Mouse (Mus musculus) CH12.LX (cell line): Measurements from ENCODE around the gene Scaf1. TPM values are rescaled to one million over a fixed set of nuclear protein-coding genes. Genes with fewer than 3 reads are reported as not detected.

Experiments used
- DNase-seq: peaks from one replicate; pipeline ENCODE4 v3.0.0-alpha.2; 2013; ENCODE audit errors: extremely low read depth
- H3K27ac ChIP-seq: 2 replicates; pipeline ENCODE4 v1.5.1; 2012; ENCODE audit warnings: low read depth, mild to moderate bottlenecking, control low read depth, moderate library complexity; ENCODE audit not compliant: insufficient read depth
- H3K27me3 ChIP-seq: replicated peaks from 2 replicates; pipeline ENCODE3; 2012; ENCODE audit warnings: inconsistent platforms
- H3K36me3 ChIP-seq, 2 experiments: replicated peaks in 1 of 2; 2 replicates each; pipeline versions ENCODE3 to v1.6.1; 2012; ENCODE audit warnings: inconsistent platforms in 1 of 2, low read length in 1 of 2, mild to moderate bottlenecking in 1 of 2, mixed read lengths in 1 of 2, moderate library complexity in 1 of 2; ENCODE audit not compliant: control insufficient read depth in 1 of 2, insufficient read depth in 1 of 2
- H3K4me1 ChIP-seq, 2 experiments: 2 replicates each; pipeline ENCODE4 v1.6.1; 2012; ENCODE audit warnings: inconsistent platforms in 1 of 2, moderate library complexity in 1 of 2; ENCODE audit not compliant: insufficient read depth in 2 of 2, control insufficient read depth in 1 of 2
- H3K4me2 ChIP-seq: 2 replicates; pipeline ENCODE4 v1.6.1; 2012; ENCODE audit warnings: low read depth, mild to moderate bottlenecking, control low read depth; ENCODE audit not compliant: poor library complexity, insufficient read depth, severe bottlenecking
- H3K4me3 ChIP-seq, 3 experiments: fragments of 150-350 bp in 1 of 3; sonication (generic) in 1 of 3; replicated peaks in 1 of 3; 2 replicates each; pipeline versions ENCODE3 to v1.5.1; 2011 to 2012; ENCODE audit warnings: low read depth in 2 of 3, low read length in 2 of 3, mild to moderate bottlenecking in 2 of 3, moderate library complexity in 2 of 3, control low read depth in 1 of 3, improper control_type of control experiment in 1 of 3, inconsistent platforms in 1 of 3, mixed read lengths in 1 of 3; ENCODE audit not compliant: poor library complexity in 1 of 3
- H3K79me2 ChIP-seq: replicated peaks from 2 replicates; pipeline ENCODE4 v1.6.1; 2012; ENCODE audit warnings: mild to moderate bottlenecking, moderate library complexity; ENCODE audit not compliant: control insufficient read depth, poor library complexity, insufficient read depth, severe bottlenecking; ENCODE audit errors: extremely low read depth
- H3K9ac ChIP-seq: 2 replicates; pipeline ENCODE4 v1.6.1; 2012; ENCODE audit warnings: low read depth, mild to moderate bottlenecking, control low read depth, moderate library complexity; ENCODE audit not compliant: insufficient read depth
- H3K9me3 ChIP-seq: replicated peaks from 2 replicates; pipeline ENCODE3; 2012; ENCODE audit warnings: low read length, inconsistent platforms, mixed read lengths
- BHLHE40 ChIP-seq: IDR thresholded peaks from 2 replicates; pipeline ENCODE4 v1.6.1; 2011; ENCODE audit warnings: mild to moderate bottlenecking, low read depth, low read length, improper control_type of control experiment
- CHD1 ChIP-seq: IDR thresholded peaks from 2 replicates; pipeline ENCODE4 v1.6.1; 2012; ENCODE audit warnings: low read depth, low read length, improper control_type of control experiment, inconsistent platforms
- CHD2 ChIP-seq: IDR thresholded peaks from 2 replicates; pipeline ENCODE4 v1.6.1; 2011; ENCODE audit warnings: low read length, improper control_type of control experiment
- CTCF ChIP-seq, 2 experiments: IDR thresholded peaks in 1 of 2; conservative IDR thresholded peaks in 1 of 2; 2 replicates each; pipeline ENCODE4 v1.5.1; 2011 to 2012; ENCODE audit warnings: low read depth in 2 of 2, low read length in 2 of 2, improper control_type of control experiment in 1 of 2, inconsistent platforms in 1 of 2, mild to moderate bottlenecking in 1 of 2, moderate library complexity in 1 of 2
- E2F4 ChIP-seq: IDR thresholded peaks from 2 replicates; pipeline ENCODE4 v1.6.1; 2011; ENCODE audit warnings: low read depth, low read length, improper control_type of control experiment; ENCODE audit not compliant: insufficient replicate concordance
- ETS1 ChIP-seq: conservative IDR thresholded peaks from 2 replicates; pipeline ENCODE4 v1.6.1; 2012; ENCODE audit warnings: low read depth, mild to moderate bottlenecking, inconsistent platforms, low read length, improper control_type of control experiment, moderate library complexity
- GABPA ChIP-seq: IDR thresholded peaks from 2 replicates; pipeline ENCODE4 v1.6.1; 2012; ENCODE audit warnings: low read depth, low read length, improper control_type of control experiment, inconsistent platforms; ENCODE audit not compliant: insufficient replicate concordance
- NELFE ChIP-seq: IDR thresholded peaks from 2 replicates; pipeline ENCODE4 v1.6.1; 2011; ENCODE audit warnings: low read depth, low read length, improper control_type of control experiment
- PAX5 ChIP-seq: IDR thresholded peaks from 2 replicates; pipeline ENCODE4 v1.6.1; 2012; ENCODE audit warnings: low read length, inconsistent platforms, mixed read lengths
- POLR2AphosphoS2 ChIP-seq: IDR thresholded peaks from 2 replicates; pipeline ENCODE4 v1.6.1; 2011; ENCODE audit warnings: low read depth, low read length, improper control_type of control experiment
- TCF12 ChIP-seq: IDR thresholded peaks from 2 replicates; pipeline ENCODE4 v1.6.1; 2014; ENCODE audit warnings: low read depth, mild to moderate bottlenecking, inconsistent platforms, low read length, improper control_type of control experiment
- UBTF ChIP-seq: IDR thresholded peaks from 2 replicates; pipeline ENCODE4 v1.6.1; 2012; ENCODE audit warnings: low read depth, mild to moderate bottlenecking, inconsistent platforms, low read length, improper control_type of control experiment, moderate library complexity
- USF1 ChIP-seq: IDR thresholded peaks from 2 replicates; pipeline ENCODE4 v1.6.1; 2014; ENCODE audit warnings: low read depth, mild to moderate bottlenecking, inconsistent platforms, low read length, improper control_type of control experiment
- ZC3H11A ChIP-seq: IDR thresholded peaks from 2 replicates; pipeline ENCODE4 v1.6.1; 2012; ENCODE audit warnings: low read depth, mild to moderate bottlenecking, inconsistent platforms, low read length, improper control_type of control experiment
- ZMIZ1 ChIP-seq: IDR thresholded peaks from 2 replicates; pipeline ENCODE4 v1.6.1; 2012; ENCODE audit warnings: low read depth, mild to moderate bottlenecking, inconsistent platforms, low read length, improper control_type of control experiment
- ZNF384 ChIP-seq: IDR thresholded peaks from 2 replicates; pipeline ENCODE4 v1.6.1; 2012; ENCODE audit warnings: low read depth, low read length, improper control_type of control experiment, inconsistent platforms
- dilution Hi-C: fragments of 300-500 bp; cut with MboI; formaldehyde crosslinking; loops from 2 replicates; pipeline ENCODE4 v1.14.3; 2020; ENCODE audit warnings: low sequenced_read_pairs; ENCODE audit not compliant: extremely low pct_unique_long_range_greater_than_20kb, extremely low pct_ligation_motif_present
- in situ Hi-C: fragments of 300-500 bp; cut with MboI; formaldehyde crosslinking; loops from 3 replicates; pipeline ENCODE4 v1.14.3; 2019; ENCODE audit warnings: low sequenced_read_pairs, low pct_ligation_motif_present, low pct_unique_long_range_greater_than_20kb, mixed read lengths
- polyA plus RNA-seq: library from polyadenylated mRNA; unstranded; fragments of >175 nt; gene quantifications from 2 replicates; pipeline ENCODE4 v1.2.1, GENCODE M21; 2012; ENCODE audit warnings: low read depth; ENCODE audit not compliant: insufficient read length
- total RNA-seq, 2 experiments: library from RNA; depleted of rRNA; stranded (reverse); fragments of 300-350 nt in 1 of 2; fragments of >200 nt in 1 of 2; gene quantifications; 2 replicates each; pipeline ENCODE4 v1.2.3; 2012 to 2014

Gene Scaf1
- total and polyA plus RNA-seq, 3 experiments, result 5.4 to 41.9 (median 18.2) TPM

GRCm38 (mm10) chr7:45007846-45008245 is 8.3 kb downstream of the Scaf1 start:
- TF ChIP-seq CTCF (conservative IDR thresholded peaks at IDR 0.05 in 1 of 2, IDR thresholded peaks at IDR 0.05 in 1 of 2; ENCODE audit: low read depth in 2 of 2, low read length in 2 of 2) (no peak), CHD2 (no peak), ZMIZ1 (no peak), POLR2AphosphoS2 (no peak), UBTF (no peak), NELFE (no peak), E2F4 (no peak), ZNF384 (no peak), ETS1 (no peak), CHD1 (no peak), PAX5 (no peak), GABPA (no peak), USF1 (no peak), BHLHE40 (no peak), ZC3H11A (no peak), TCF12 (no peak)
- in situ Hi-C loops, result no loop called here
- dilution Hi-C loops, result no loop called here

DNA sequence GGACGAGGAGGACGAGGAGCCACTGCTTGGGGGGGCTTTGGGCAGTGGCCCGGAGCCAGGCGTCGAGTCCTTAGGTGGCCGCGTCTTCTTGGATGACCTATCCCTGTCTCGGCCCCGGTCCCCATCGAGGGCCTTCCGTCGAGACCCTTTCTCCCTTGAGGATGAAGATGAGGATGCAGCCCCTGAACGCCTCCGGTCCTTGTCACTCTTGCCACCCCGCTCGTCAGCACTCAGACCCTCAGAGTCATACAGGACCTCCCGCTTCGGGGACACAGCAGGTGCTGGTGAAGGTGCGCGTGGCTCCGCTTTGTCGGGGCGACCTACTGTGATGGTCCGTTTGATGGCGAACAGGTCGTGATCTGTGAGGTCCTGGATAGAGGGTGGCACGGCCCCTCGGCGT is 9.0 kb downstream of the Scaf1 start:
- no peak overlapping the region for H3K4me2 ChIP-seq
- H3K79me2 ChIP-seq, result no peaks in the 10 kb centered on the region
- in situ Hi-C loops (no loop called here), dilution Hi-C loops (no loop called here)
- H3K27me3 ChIP-seq, result no peaks in the 10 kb centered on the region
- H3K4me3 ChIP-seq, result no peak overlapping the region
- no peak overlapping the region for H3K9ac ChIP-seq
- H3K27ac ChIP-seq, result no peak overlapping the region
- no peaks in the 10 kb centered on the region; a peak in 1 of 4 replicates for H3K4me1 ChIP-seq
- TF ChIP-seq E2F4, result no peak
- no peaks in the 10 kb centered on the region for H3K9me3 ChIP-seq
- no peak for DNase-seq
- H3K36me3 ChIP-seq, result peaks cover 88 to 94% of the 10 kb centered on the region in 2 experiments

More at GRCm38 (mm10) chr7:45007846-45008245, 8.3 kb downstream of the Scaf1 start:
- Histone ChIP-seq H3K27me3 (no peaks in the 10 kb centered on the region), H3K79me2 (no peaks in the 10 kb centered on the region), H3K36me3 (peaks cover 90 to 94% of the 10 kb centered on the region in 2 experiments), H3K4me3 (no peak overlapping the region), H3K4me2 (no peak overlapping the region), H3K4me1 (no peaks in the 10 kb centered on the region), H3K9me3 (no peaks in the 10 kb centered on the region), H3K9ac (no peak overlapping the region), H3K27ac (no peak overlapping the region)
- no peak for DNase-seq
